Mouse (Mus musculus) retina, postnatal 1 day (tissue): Measurements from ENCODE around the gene Gm9936.
"Not testable (repeated sequence)": the region's sequence is repeated elsewhere in the genome, so short reads cannot be mapped to it uniquely, and the experiment has no call there.

Experiments used
- DNase-seq: peaks from one replicate; pipeline ENCODE4 v3.0.0-alpha.2; 2012

Gene Gm9936

DNA sequence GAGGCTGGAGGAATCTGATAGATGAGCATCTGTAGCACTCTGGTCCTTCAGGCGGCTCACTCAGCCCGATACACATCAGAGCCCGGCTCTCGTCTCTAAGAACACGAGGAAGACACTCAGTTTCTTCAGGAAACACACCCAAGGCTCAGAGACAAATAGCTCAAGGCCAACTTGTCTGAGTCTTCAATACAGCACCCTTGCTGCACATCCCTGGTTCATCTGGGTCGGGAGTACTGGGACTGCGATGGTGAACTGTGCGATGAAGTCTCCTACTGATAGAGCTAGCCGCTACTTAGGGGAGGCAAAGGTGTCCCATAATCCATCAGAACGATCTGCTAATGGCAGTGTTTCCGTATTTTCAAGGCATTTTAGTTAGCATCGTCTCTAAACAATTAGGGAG is at the start of gene Gm9936:
Gm9936 (minus strand) TSS at position 101 of the 400 bp plus-strand sequence.
- no peak for DNase-seq

DNA sequence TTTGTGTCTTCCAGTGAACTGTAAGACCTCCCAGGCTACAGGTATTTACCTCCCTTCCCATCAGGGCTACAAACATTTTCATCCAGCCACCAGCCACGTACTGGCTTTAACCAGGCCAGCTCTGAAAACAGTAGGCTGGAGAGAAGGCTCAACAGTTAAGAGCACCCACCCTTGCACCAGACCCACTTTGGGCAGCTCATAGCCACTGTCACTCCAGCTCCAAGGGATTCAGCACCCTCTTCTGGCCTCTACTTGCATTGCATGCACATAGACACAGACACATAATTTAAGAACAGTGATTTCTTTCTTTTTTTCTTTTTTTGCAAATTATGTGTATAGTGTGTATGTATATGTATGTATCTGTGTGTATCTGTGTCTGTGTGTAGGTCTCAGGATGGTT is 43.9 kb upstream of the Gm9936 start:
- DNase-seq = peak; percentile 83

DNA sequence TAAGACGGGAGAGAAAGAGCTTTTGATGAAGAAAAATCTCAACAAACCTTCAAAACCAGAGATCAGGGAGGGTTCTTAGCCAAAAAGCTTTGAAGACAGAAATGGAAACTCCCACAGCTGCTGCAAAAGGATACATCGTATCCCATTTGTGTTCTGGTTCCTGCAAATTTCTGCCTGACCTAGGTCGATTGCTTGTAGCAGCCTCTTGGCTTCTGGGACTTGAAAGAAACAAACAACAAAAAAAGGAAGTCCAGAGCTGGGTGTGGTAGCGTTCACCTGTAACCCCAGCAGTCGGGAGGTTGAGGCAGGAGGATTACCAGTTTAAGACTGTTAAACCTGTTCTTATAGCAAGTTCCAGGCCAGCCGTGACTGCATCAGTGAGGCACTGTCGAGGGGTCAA is 40.4 kb upstream of the Gm9936 start:
- no peak for DNase-seq

DNA sequence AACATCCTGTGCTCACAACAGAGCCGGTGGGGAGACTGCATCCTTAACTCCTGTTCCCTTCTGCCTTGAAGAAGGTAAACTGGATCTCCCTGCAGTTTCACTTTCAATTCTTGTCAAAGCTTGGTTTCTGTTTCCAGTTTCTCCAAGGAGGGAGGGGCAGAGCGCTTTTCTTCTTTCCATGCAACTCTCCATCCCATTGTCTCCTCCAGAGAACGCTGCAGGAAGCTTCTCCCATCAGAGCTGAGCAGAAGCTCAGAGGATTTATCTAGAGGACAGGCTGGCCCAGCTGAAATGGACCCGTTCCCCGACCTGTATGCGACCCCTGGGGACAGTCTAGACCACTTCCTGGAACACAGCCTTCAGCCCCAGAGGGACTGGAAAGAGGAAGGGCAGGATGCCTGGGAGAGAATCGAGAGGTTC is 38.9 kb upstream of the Gm9936 start:
- DNase-seq = peak; percentile 44

DNA sequence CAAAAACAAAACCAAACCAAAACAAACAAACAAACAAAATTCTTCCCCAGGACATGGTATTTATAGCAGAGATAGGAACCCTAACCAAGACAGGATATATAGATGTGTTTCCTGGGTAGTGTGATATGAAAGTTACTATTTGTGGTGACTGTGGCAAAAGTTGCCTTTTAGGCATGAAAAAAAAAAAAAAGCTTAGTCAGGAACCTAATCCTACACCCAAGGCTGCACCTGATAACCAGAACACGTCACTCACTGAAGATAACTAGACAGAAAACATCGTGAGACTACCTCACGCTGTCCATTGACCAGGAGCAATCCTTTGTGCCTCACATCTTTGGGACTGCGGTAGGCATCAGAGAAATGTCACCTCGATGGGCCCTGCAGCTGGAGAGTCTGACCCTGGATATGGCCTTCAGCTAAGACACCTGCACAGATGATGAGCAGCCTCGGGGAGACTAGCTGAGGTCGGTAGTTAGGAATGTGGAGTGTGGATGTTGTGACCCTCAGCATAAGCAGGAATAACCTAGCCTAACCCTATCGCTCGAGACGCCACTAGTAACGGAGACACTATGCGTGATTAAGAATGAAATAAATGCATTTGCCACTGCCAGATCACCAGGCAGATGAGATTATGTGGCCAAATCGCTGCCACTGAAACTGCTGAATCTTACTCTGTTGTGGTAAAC is 38.3 kb upstream of the Gm9936 start, which contains the start of gene Oasl2:
Oasl2 (plus strand) TSS at position 249 of the 686 bp plus-strand sequence.
- DNase-seq = no peak

DNA sequence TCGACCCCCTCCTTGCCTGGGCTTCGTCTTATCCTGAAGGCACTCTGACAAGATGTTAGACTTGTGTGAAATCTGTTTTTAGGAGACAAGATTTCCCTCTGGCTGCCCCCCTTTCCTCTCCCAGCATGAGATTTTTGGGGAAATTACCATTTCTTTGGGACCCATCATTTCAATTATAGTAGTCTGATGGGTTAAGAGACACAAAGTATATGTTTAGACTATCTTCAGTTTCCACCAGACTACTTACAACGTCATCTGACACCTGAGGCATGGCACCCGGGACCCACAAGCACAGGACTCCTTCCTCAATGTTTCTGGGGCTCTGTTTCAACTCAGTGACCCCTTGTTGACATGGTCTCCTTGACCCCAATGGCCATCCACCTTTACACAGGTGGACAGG is 37.1 kb upstream of the Gm9936 start:
- no peak for DNase-seq

DNA sequence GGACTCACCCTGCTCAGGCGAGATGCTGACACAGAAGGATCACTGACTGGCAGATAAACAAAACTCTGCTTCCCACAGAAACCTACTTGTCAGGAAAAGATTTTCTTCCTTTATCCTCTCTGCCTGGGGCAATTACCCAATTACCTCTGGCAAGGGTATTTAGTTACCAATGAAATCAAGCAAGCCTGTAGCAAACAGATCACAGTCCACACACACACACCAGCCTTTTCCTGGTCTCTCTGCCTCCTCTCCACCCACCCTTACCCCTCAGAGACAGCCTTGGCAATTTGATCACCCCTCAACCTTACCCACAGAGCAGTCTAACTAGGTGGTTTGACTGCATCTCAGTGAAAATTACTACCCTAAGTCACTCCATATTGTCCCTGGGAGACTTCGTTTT is 30.5 kb upstream of the Gm9936 start:
- no peak for DNase-seq

DNA sequence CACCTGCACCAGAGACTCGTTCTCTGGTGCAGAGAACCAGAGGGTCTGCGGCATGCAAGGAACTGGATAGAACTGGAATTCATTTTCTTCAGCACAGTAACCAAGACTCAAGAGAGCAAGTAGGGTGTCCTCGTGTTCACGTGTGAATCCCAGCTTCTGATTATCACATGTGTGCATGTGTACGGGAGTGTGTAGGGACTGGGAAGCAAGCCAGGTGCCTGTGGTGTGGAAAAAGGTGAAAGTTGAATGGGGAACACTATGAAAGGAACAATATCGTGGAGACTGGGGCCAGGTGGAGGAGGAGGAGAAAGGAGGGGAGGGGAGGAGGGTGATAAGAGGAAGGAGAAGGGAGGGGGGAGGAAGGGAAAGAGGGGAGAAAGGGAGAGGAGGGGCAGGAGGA is 28.3 kb upstream of the Gm9936 start:
- DNase-seq = no peak

DNA sequence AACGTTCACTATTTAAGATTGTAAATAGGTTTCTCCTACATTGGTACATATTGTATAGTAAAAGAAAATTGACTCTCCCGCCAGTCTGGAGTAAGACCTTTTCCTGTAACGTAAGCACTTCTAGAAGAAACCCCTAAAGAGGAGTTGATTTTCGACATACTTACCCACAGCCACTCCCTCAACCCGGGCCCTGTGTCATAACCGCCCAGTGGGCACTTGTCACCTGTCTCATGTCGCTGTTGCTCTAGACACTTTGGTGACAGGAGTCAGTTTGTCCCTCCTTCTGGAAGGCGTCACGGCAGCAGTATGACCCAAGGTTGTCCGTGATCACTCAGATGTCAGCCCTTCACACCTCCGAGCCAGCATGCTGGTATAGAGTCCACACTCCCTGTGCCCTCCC is 24.5 kb upstream of the Gm9936 start:
- DNase-seq = no peak

DNA sequence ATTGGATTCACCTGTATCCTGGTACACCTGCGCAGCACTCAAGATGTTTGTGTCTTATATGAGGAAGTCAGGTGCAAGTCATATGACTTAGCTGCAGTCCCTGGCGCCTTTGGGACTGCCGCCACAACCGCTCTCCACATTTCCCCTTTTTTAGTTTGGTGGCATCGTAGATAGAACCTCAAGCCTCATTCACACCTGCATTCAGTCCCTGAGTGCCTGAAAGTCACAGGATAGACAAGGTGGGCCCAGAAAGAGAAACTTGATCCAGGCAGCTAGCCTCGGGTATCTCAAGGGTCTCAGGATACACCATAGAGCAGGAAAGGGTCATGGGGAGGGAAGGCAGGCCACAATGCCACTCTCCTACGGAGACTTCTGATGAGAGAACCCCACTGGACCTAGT is 23.8 kb upstream of the Gm9936 start:
- not testable (repeated sequence) for DNase-seq

DNA sequence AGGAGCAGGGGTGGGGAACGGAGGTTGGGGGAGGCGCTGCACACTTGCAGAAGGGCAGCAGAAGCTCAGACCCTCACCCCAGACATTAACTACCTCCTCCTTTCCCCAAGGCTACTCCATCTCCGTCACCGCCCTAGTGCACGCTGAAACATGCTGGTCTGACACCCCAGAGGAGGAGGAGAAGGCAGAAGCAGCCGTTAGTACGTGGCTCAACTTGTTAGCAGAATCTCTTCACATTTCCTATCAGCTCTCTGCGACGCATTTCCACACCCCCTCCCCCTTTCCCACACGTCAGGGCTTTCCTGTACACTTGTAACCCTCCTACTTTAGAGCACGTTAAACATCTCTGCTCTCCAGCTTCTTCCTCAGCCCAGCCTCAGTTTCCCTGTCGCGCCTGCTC is 20.9 kb upstream of the Gm9936 start:
- peak; percentile 30 for DNase-seq

DNA sequence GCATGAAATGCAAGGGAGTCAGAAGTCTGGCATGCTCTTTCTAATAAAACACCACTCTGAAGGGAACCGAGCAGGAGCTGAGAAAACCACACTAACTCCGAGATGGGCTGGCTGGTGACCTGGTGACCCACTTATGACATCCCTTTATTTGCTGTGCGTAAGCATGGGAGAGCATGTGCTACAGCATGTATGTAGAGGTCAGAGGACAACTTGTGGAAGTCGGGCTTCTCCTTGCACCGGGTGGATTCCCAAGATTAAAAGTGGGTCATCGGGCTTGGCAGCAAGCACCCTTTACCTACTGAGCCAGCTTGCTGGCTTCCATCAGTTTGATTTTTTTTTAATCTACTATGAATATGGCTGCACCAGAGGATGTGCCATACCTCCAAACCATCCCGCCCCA is 19.0 kb upstream of the Gm9936 start:
- peak; percentile 60 for DNase-seq

DNA sequence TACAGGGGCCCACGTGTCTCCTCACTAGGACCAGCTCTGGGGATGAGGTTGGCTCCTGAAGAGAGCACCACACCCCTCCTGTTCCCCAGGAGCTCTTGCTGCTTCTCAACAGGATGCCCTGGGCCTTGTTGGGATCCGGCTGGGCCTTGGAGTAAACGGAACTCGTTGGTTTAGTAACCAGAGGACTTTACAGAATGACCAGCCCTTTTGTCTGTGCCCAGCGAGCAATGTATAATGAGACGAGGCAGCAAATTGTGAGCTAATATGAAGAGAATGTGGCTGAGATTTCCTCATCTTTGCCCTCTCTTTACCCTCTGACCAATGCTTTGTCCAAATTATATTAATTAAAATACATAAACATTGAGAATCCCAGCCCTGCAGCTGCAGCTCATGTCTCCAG is 17.8 kb upstream of the Gm9936 start:
- DNase-seq = peak; percentile 95

DNA sequence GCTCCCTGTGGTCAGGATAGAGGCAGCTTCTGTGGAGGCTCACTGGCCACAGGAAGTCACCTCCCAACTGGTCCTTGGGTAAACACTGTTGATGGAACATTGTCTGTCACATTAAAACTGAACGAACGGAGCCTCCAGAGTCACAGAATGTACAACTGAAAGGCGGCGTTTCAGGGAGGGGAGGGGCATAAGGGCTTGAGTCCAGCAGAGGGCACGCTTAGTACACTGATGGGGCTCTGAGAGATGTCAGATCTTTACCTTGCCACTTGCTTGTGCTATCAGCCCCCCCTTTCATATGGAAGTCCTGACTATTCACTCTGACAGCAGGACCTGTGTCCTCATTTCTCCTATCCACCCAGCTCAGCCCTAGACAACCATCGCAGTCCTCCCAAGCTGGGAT is 17.4 kb upstream of the Gm9936 start:
- DNase-seq = no peak

DNA sequence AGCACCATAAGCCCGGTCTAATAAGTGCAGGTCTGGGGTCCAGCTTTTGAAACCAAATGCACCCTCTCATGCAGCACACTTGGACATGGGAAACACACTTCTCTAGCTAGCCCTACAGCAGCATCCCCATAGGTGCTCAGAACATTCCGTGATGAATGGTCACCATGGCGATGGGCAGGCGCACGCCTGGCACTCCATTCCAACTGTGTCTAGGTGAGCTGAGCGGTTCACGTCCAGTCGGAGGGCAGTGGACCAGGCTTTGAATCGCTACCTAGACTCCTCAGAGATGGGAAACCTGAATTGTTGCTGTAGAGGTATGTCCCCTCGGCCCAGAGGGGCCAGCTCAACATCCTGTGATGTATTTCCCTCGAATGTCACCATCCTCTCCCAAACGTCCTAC is 6.8 kb upstream of the Gm9936 start:
- no peak for DNase-seq

DNA sequence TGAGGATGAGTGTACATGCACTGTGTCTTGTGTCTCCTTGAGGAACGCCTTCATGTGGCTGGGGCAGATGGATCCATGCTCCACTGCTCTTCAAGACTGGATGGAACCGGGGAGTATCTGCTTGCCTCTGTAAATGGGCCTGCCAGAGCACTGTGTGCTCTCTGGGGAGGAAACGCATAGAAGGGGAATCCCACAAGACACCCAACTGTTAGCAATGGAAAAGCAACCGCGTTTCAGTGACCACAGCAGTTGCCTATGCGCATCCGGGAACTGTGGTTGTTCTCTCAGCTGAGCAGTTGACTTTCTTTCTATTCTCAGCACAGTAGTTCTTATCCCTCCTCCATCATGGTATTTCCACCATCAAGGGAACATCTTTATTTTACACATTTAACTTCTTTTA is 6.3 kb upstream of the Gm9936 start:
- DNase-seq = no peak

DNA sequence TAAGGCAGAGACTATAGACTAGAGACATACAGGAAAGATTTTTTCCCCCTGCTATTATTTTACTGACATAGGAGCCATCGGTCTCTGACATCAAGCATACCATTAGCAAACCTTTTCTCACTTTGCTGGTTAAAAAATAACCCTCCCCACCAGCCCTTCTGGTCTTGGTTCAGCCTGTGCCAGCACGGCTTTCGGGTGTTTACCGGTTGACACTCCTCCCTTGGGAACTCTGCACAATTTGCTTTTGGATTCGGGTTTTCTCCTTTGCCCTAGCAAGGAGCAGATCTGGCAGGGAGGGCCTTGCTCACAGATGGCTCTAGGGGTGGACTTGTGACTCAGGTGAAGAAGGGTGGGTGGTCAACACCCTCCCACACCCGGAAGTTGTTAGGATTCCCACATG is 3.2 kb upstream of the Gm9936 start:
- DNase-seq = no peak

DNA sequence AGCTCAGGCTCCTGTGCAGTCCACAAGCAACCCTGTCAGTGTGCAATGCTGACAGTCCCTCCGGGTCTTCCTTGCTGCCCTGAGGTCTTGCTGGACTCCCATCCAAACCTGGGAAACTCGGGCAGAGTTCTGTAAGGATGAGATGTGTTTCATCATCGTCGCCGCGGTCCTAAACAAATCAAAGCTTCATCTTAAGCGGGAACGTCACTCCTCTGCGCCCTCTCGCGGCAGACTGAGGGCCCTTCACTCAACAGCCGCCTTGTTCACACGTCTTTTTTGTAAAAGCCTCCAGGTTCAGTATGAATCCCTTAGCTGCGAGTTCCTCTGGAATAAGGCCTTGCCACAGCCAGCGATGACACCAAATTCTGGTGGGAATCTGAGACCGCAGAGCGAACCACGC is 771 bp upstream of the Gm9936 start:
- DNase-seq = peak; percentile 90

DNA sequence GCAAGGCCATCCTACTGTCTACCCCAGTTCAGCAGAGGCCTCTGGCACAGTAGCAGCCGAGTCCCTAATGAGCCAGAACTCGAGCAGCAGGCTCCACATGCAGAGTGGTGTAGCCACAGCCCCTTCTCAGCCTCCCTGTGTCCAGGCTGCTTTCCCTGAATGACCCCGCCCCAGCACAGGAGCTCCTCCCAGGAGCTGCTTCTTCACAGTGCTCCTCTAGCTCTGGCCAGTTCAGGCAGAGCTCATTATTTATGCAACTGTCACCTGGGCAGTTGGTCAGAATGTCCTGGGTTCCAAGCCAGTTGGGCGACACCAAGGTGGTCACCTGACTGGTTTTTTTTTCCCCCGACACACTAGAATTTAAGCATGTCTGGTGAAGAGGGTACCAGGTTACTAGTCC is 5.1 kb downstream of the Gm9936 start, which contains the start of gene 4930519G04Rik:
4930519G04Rik (plus strand) TSS at position 301 of the 400 bp plus-strand sequence.
- not testable (repeated sequence) for DNase-seq

DNA sequence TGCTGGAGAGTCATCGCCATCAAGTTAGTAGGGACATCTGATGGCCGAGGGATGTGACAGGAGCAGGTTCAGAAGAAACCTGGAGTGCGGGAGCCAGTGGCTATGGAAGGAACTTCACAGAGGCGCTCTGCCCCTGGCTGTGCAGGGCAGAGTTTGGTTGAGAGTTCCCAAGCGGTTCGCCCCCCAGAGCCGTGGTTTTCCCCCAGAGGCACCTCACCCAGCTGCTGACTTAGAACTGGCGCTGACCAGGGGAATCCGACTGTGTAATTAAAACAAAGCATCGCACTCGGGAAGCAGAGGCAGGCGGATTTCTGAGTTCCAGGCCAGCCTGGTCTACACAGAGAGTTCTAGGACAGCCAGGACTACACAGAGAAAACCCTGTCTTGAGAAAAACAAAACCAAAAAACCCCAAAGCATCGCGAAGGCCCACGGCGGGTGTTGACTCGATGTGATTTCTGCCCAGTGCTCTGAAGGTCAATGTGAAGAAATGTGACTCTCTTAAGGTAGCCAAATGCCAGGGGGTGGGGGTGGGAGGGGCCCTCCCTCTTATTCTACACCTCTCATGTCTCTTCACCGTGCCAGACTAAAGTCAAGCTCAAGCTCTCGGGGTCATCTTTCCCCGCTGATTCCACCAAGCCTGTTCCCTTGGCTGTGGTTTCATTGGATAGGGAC is 6.8 kb downstream of the Gm9936 start:
- no peak for DNase-seq

DNA sequence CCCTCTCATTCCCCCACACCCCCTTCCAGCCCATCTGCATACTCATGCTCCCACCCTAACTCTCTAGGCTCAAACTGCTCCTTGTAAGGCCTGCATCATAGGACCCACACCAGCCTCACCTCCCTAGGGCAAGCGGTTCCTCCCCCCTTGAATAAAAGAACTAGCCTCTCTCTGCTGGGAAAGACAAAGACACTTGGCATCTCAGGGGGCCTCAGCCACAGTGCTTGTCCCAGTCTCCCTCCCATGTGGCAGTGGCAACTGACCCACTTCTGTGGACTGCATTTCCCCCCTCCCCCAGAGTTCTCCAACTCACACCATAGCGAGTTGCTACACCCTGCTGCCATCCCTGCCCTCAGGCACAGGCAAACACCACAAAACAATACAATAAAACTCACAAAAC is 14.1 kb downstream of the Gm9936 start:
- DNase-seq = peak; percentile 72

DNA sequence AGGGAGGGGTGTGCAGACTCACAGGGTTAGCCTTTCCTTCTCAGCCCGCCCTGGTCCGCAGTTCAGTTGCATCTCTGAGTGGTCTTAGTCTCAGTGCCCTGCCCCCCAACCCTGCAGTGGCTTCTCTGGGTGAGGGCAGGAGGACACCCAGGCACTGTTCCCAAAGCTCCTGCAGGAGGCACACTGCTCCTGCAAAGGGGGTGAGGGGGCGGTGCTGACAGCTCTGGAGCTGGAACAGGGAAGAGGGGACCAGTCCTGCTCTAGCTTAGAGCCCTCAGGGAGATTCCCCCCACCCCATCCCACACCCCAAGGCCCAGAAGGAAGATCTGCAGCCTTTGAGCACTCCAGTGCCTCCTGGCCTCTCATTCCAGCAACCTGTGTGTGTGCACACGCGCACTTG is 15.8 kb downstream of the Gm9936 start:
- peak; percentile 52 for DNase-seq

DNA sequence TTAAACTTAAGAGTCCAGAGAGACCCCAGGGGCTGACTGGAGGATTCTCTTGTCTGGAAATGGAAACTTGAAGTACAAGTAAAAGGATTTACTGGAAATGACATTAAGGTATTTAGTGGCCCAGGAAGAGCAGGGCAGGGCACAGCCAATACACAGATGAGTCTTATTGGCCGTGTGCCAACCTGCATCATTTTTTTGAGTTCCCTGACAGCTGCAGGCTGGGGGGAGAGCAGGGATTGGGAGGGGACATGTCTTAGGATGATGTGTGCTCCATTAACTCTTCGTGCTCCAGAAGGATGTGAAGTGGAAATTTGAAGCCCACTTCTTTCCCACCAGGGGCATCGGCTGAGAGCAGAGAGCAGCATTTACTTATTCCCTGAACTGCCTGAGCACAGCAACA is 16.3 kb downstream of the Gm9936 start:
- DNase-seq = peak; percentile 84

DNA sequence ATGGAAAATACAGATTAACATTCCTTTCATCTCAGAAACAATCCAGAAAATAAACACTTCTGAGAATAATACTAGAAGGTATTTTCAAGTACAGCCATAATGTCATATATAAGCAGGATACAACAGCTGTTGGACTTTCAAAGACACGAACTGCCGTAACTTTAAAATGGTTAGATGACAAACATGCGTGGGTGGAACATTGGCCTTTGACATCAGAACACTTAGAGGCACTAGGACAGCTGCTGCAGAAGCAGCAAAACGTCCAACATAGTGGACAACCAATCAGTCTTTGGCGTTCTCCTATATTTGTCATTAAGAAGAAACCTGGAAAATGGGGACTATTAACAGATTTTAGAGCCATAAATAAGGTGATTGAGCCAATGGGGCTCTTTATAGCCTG is 18.0 kb downstream of the Gm9936 start:
- DNase-seq = not testable (repeated sequence)

DNA sequence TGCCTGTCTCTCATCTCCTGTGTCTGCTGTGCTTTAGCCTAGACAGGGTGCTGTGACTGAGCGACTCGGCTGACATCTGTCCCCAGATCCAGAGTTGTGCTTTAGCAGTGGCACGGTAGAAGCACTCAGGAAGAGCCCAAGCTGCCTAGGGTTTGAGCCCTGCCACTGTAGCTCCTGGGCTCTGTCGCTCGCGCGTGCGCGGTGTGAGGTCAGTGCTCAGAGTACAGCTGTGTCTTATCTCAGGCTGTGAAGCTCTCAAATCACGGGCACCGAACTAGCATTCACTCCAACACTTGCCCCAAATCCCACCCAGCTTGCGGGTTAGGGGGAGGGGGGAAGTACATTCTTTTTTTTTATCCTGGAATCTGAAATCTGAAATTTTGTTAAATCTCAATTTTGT is 21.6 kb downstream of the Gm9936 start:
- no peak for DNase-seq
